Mouse (Mus musculus): ENCODE measurements around the gene Hmga1. TPM values are rescaled to one million over a fixed set of nuclear protein-coding genes. Genes with fewer than 3 reads are reported as not detected.

The Hmga1 gene
- polyA plus RNA-seq, 1 experiment from 2014 or later = 186 TPM

DNA sequence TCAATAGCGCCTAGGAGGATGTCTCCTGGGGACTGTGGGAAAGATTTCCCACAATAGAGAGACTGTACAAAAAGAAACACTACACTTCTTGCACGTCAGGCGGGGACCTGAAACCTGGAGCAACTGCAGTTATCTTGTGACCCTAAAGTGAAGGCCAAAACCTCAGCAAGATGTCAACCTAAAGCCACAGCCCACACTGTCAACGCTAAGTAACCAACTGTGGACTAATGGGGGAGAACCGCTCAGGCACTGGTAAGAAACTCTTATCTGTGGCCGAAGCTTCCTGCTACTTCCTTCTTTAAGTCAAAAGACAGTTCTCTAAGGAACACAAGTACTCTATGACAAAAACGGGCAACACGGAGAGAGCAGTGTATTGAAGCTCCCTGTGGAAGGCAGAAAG, 31.9 kb downstream of the Hmga1 start:
- Histone ChIP-seq H3K9ac (ENCODE audit: low read length) (peak overlapping the region; percentile 65; the same call in 1 of the 2 replicates), H3K27ac (ENCODE audit: low read length) (peak overlapping the region; percentile 95)

DNA sequence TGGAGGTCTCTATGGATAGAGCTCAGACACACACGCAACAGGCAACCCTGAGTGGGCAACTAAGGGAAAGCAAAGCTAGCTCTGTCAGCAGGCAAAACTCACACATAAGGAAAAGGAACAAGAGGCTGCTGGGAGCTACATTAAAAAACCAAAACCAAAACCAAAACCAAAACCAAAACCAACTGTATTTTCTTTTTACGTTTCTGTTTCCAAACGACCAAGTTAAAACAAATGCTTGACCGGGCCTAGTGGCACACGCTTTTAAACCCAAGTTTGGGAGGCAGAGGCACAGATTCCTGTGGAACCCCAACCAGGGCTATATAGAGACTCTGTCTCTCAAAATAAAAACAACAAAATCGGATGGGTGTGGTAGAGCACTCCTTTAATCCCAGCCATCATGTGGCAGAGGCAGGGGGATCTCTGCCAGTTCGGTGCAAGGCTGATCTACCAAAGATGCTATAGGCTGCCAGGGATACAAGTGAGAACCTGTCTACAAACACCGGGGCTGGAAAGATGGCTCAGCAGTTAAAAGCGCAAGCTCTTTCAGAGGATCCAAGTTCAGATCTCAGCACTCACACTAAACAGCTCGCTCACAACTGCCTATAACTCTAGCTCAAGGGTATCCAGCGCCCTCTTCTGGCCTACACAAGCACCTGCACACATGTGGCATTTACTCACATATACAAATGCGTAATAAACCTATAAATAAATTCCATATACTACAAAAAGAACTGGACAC, 35.7 kb downstream of the Hmga1 start:
- Histone ChIP-seq H3K9ac (ENCODE audit: low read length) (no peak overlapping the region; the same call in 1 of the 2 replicates), H3K4me3 (ENCODE audit: low read length) (no peak overlapping the region), H3K27me3 (ENCODE audit: control insufficient read depth, insufficient read depth, low read length) (no peaks in the 10 kb centered on the region), H3K4me1 (ENCODE audit: control insufficient read depth, insufficient read depth, low read length) (peaks cover 71% of the 10 kb centered on the region), H3K9me3 (replicated peaks; ENCODE audit: control insufficient read depth, low read length) (no peaks in the 10 kb centered on the region), H3K4me2 (ENCODE audit: low read depth, low read length) (no peak overlapping the region), H3K36me3 (ENCODE audit: control insufficient read depth, insufficient read depth) (peaks cover 18% of the 10 kb centered on the region; the same call in 1 of the 2 replicates), H3K27ac (ENCODE audit: low read length) (peak overlapping the region; percentile 56)
- no peak for ATAC-seq (replicated peaks; ENCODE audit: extremely low read depth, insufficient read depth, low FRiP score)
- WGBS = 87% methylated on average over 12 of the region's 12 CpGs

More for the DNA sequence above, 31.9 kb downstream of the Hmga1 start:
- ATAC-seq (replicated peaks; ENCODE audit: extremely low read depth, insufficient read depth, low FRiP score) = no peak; the same call in 1 of the 2 replicates
- Histone ChIP-seq H3K9me3 (replicated peaks; ENCODE audit: control insufficient read depth, low read length) (no peaks in the 10 kb centered on the region), H3K36me3 (ENCODE audit: control insufficient read depth, insufficient read depth) (peaks cover 13% of the 10 kb centered on the region), H3K27me3 (ENCODE audit: control insufficient read depth, insufficient read depth, low read length) (no peaks in the 10 kb centered on the region), H3K4me1 (ENCODE audit: control insufficient read depth, insufficient read depth, low read length) (peaks cover 59% of the 10 kb centered on the region), H3K4me3 (ENCODE audit: low read length) (no peak overlapping the region), H3K4me2 (ENCODE audit: low read depth, low read length) (no peak overlapping the region)
- 46% methylated on average over 8 of the region's 8 CpGs for WGBS

DNA sequence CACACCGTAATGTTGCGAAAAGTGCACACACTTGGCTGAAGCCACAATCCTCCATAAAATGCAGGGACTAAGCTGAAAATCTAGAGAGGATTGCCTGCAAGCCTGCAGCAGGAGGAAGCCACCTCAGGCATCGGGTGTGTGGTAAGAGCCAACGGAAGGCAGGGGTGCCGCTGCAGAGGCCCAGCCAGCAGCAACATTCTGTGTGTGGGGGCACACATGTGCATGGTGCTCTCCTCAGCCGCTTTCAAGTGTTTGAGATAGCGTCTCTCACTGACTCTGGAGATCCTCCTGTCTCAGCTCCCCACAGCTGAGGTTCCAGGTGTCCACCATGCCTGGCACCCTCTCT, 36.2 kb downstream of the Hmga1 start:
- 96% methylated on average over 7 of the region's 7 CpGs for WGBS
- Histone ChIP-seq H3K4me2 (ENCODE audit: low read depth, low read length) (no peak overlapping the region), H3K9me3 (replicated peaks; ENCODE audit: control insufficient read depth, low read length) (no peaks in the 10 kb centered on the region), H3K4me1 (ENCODE audit: control insufficient read depth, insufficient read depth, low read length) (peaks cover 71% of the 10 kb centered on the region), H3K4me3 (ENCODE audit: low read length) (no peak overlapping the region), H3K36me3 (ENCODE audit: control insufficient read depth, insufficient read depth) (peaks cover 18% of the 10 kb centered on the region; the same call in 1 of the 2 replicates), H3K27me3 (ENCODE audit: control insufficient read depth, insufficient read depth, low read length) (no peaks in the 10 kb centered on the region), H3K9ac (ENCODE audit: low read length) (no peak overlapping the region), H3K27ac (ENCODE audit: low read length) (no peak overlapping the region)
- ATAC-seq (replicated peaks; ENCODE audit: extremely low read depth, insufficient read depth, low FRiP score) = no peak

DNA sequence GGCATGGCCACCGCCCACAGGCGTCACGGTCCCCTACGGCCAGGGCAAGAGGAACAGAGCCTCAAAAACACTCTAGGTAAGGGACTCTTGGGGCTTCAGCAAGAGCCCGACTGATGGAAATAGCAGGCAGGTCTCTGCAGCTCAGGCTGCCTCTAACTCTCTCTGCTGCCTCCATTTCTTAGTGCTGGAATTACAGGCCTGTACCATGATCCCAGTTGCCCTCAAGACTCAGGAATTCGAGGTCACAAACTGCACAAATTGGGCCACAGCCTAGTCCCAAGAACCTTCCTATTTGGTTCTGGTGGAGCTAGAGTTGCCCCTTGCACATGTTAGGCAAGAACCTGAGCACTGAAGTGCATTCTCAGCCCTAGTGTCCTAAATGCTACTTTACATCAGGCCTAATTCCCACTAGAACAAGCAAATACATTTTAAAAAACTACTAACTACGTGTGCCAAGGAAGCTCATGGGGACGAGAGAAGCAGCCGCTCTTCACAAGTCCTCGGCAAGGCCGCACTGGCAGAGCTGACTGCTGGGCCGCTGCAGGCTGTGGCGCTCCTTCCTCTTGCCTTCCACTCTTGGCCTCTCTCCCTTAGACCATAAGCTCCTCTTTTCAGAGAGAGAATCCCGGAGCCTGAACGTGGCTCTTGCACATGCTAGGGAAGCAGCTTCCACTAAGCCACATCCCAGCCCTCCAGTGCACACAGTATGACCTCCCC, 39.5 kb downstream of the Hmga1 start:
- peak overlapping the region; percentile 60; the same call in 1 of the 2 replicates for H3K9ac ChIP-seq (ENCODE audit: low read length)
- H3K36me3 ChIP-seq (ENCODE audit: control insufficient read depth, insufficient read depth) = peaks cover 18% of the 10 kb centered on the region; the same call in 1 of the 2 replicates
- ATAC-seq (replicated peaks; ENCODE audit: extremely low read depth, insufficient read depth, low FRiP score) = peak; percentile 24; the same call in 1 of the 2 replicates
- peak overlapping the region; percentile 43 for H3K4me2 ChIP-seq (ENCODE audit: low read depth, low read length)
- H3K27me3 ChIP-seq (ENCODE audit: control insufficient read depth, insufficient read depth, low read length) = no peaks in the 10 kb centered on the region
- H3K4me3 ChIP-seq (ENCODE audit: low read length) = no peak overlapping the region
- WGBS = 50% methylated on average over 15 of the region's 15 CpGs
- H3K4me1 ChIP-seq (ENCODE audit: control insufficient read depth, insufficient read depth, low read length) = peaks cover 54% of the 10 kb centered on the region
- H3K27ac ChIP-seq (ENCODE audit: low read length) = peak overlapping the region; percentile 97
- no peaks in the 10 kb centered on the region for H3K9me3 ChIP-seq (replicated peaks; ENCODE audit: control insufficient read depth, low read length)

DNA sequence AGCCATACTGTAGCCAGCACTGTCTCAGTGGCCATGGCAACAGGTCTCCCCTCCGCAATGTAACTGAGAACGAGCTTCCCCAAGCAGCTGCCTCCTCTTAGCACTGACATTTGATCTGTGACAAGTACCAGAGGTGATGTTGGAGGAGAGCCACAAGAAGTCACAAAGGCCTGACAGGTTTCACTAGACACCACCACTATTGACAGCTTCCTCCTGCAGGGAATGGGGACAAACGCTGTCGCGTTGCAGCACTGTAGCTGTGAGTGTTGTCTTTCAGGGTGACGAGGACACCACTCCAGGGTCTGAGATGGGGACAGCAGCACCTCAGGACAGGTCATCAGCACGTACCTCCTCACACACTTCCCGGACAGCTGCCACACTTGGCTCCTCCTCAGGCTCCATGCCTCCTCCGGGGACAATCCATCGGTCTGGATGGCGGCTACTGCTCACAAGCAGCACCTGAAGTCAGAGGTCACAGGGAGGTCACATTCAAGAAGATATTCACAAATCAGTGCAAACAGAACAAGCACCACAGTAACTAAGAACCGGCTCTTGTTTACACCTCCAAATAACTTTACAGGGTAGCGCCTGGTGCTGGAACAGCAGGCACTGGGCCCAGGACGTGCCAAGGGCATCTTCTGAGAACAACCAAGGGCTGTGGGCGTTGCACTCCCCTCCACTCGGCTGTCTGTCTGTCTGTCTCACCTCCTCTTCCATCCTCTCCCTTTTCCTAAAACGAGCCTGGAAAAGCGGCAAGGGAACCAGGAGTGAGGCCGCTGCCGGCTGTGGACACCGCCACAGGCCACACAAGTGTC, 40.3 kb downstream of the Hmga1 start:
- Histone ChIP-seq H3K9ac (ENCODE audit: low read length) (peak overlapping the region; percentile 56), H3K27me3 (ENCODE audit: control insufficient read depth, insufficient read depth, low read length) (no peaks in the 10 kb centered on the region), H3K4me2 (ENCODE audit: low read depth, low read length) (peak overlapping the region; percentile 43), H3K27ac (ENCODE audit: low read length) (peak overlapping the region; percentile 97), H3K4me1 (ENCODE audit: control insufficient read depth, insufficient read depth, low read length) (peaks cover 54% of the 10 kb centered on the region), H3K9me3 (replicated peaks; ENCODE audit: control insufficient read depth, low read length) (no peaks in the 10 kb centered on the region), H3K4me3 (ENCODE audit: low read length) (no peak overlapping the region), H3K36me3 (ENCODE audit: control insufficient read depth, insufficient read depth) (peaks cover 18% of the 10 kb centered on the region; the same call in 1 of the 2 replicates)
- ATAC-seq (replicated peaks; ENCODE audit: extremely low read depth, insufficient read depth, low FRiP score) = peak; percentile 76
- WGBS = 37% methylated on average over 21 of the region's 21 CpGs

DNA sequence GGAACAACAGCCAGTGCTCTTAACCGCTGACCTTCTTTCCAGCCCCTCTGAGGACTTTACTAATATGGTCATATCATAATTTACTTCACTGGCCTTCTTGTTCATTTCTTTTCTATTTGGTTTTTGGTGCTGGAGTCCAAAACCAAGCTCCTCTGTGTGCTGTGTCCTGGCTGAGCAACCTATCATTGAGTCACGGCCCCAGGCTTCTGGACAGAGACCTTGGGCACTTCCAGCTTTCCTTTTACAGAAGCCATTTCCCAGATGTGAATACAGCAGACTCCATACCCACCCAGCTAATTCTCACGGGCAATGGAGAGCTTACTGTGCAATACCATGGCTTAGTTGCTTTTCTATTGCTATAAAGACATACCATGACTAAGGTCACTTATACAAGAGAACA, 44.0 kb downstream of the Hmga1 start:
- Histone ChIP-seq H3K4me2 (ENCODE audit: low read depth, low read length) (no peak overlapping the region), H3K27me3 (ENCODE audit: control insufficient read depth, insufficient read depth, low read length) (no peaks in the 10 kb centered on the region), H3K9ac (ENCODE audit: low read length) (no peak overlapping the region), H3K27ac (ENCODE audit: low read length) (peak overlapping the region; percentile 45), H3K4me3 (ENCODE audit: low read length) (no peak overlapping the region), H3K4me1 (ENCODE audit: control insufficient read depth, insufficient read depth, low read length) (peaks cover 78% of the 10 kb centered on the region), H3K9me3 (replicated peaks; ENCODE audit: control insufficient read depth, low read length) (no peaks in the 10 kb centered on the region), H3K36me3 (ENCODE audit: control insufficient read depth, insufficient read depth) (0 out of 2 replicates have a peak, but pooled peaks cover 2% of the 10 kb centered on the region)
- no peak for ATAC-seq (replicated peaks; ENCODE audit: extremely low read depth, insufficient read depth, low FRiP score)
- WGBS = 78% methylated on average over 3 of the region's 3 CpGs

DNA sequence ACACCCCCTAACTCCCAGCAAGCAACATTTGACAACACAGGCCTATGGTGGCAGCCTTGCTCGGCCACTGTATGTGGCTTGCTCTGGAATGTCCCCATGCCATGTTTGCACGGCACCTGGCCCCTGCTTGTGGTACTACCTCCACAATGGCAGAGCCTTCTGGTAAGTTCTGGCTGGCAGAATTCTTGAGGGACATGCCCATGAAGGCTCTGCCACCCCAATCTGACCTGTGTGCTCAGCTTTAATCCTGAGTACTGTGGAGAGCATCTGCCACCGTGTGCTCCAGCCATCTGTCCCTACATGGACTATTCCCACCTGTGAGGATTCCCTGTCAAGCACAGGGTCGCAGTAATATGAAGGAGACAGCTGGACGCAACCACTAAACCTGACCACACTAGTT, 44.6 kb downstream of the Hmga1 start:
- H3K27ac ChIP-seq (ENCODE audit: low read length) = peak overlapping the region; percentile 1; the same call in 1 of the 2 replicates
- H3K4me2 ChIP-seq (ENCODE audit: low read depth, low read length) = no peak overlapping the region
- peak overlapping the region; percentile 13; the same call in 1 of the 2 replicates for H3K9ac ChIP-seq (ENCODE audit: low read length)
- H3K4me1 ChIP-seq (ENCODE audit: control insufficient read depth, insufficient read depth, low read length) = peaks cover 77% of the 10 kb centered on the region
- WGBS = 58% methylated on average over 5 of the region's 5 CpGs
- 0 out of 2 replicates have a peak, but pooled peaks cover 2% of the 10 kb centered on the region for H3K36me3 ChIP-seq (ENCODE audit: control insufficient read depth, insufficient read depth)
- ATAC-seq (replicated peaks; ENCODE audit: extremely low read depth, insufficient read depth, low FRiP score) = no peak
- no peak overlapping the region for H3K4me3 ChIP-seq (ENCODE audit: low read length)
- no peaks in the 10 kb centered on the region for H3K9me3 ChIP-seq (replicated peaks; ENCODE audit: control insufficient read depth, low read length)
- H3K27me3 ChIP-seq (ENCODE audit: control insufficient read depth, insufficient read depth, low read length) = no peaks in the 10 kb centered on the region

DNA sequence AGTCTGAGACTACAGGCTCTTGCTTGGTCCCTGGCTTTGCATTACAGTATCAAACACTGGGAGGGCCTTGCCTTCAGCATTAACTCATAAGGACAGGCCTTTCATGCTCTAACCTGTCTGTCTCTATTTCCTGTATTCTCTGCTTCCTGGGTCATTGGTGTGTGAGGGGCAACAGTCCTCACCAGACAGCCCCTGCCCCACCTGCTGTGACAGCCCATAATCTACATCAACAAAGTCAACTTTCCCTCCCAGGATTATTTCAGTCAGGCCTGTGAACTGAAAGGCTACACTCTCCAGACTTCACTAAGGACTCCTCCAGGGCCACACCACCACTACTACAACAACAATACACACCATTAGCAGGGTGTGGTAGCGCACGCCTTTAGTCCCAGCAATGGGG, 46.7 kb downstream of the Hmga1 start:
- Histone ChIP-seq H3K4me3 (ENCODE audit: low read length) (no peak overlapping the region), H3K4me1 (ENCODE audit: control insufficient read depth, insufficient read depth, low read length) (peaks cover 71% of the 10 kb centered on the region), H3K9me3 (replicated peaks; ENCODE audit: control insufficient read depth, low read length) (no peaks in the 10 kb centered on the region), H3K27me3 (ENCODE audit: control insufficient read depth, insufficient read depth, low read length) (no peaks in the 10 kb centered on the region), H3K36me3 (ENCODE audit: control insufficient read depth, insufficient read depth) (no peaks in the 10 kb centered on the region), H3K4me2 (ENCODE audit: low read depth, low read length) (peak overlapping the region; percentile 13), H3K27ac (ENCODE audit: low read length) (peak overlapping the region; percentile 97), H3K9ac (ENCODE audit: low read length) (peak overlapping the region; percentile 23)
- no peak for ATAC-seq (replicated peaks; ENCODE audit: extremely low read depth, insufficient read depth, low FRiP score)
- WGBS = 81% methylated on average over 2 of the region's 2 CpGs

Data from heart, embryonic 16.5 days (tissue).